Mouse (Mus musculus) gastrocnemius, postnatal 4 days (tissue): ENCODE data around the gene Ccdc92. TPM values are rescaled to one million over a fixed set of nuclear protein-coding genes. Genes with fewer than 3 reads are reported as not detected.
A peak's percentile ranks its signal among the peaks of the same experiment; 100 is the strongest.

ENCODE experiments used
- DNase-seq, 2 experiments: peaks; one replicate each; pipeline ENCODE4 v3.0.0; 2021 to 2022; ENCODE audit warnings: low spot score in 2 of 2, mixed read lengths in 2 of 2
- long read RNA-seq, 2 experiments: library from polyadenylated mRNA; stranded (forward); transcript quantifications; one replicate each; pipeline ENCODE4 v2.0.0; 2021
- total RNA-seq, 2 experiments: library from RNA; stranded (reverse); gene quantifications; 2 replicates each; pipeline ENCODE4 v1.2.3; 2021

Gene Ccdc92
- under 1 TPM; 0.49 to 0.60 TPM for total RNA-seq
- long read RNA-seq, experiment 1, partial matches to known transcripts: 0 of 2 reads
- long read RNA-seq, experiment 1, other reads (novel, unspliced or antisense): 0 of 2 reads
- long read RNA-seq, experiment 2: 0 reads

- peak; percentile 95 to 96 for DNase-seq
Observed at GRCm38 (mm10) chr5:124862013-124862866, at the start of gene Ccdc92, which contains the start of gene Zfp664. TSS of gene Ccdc92 (minus strand) at chr5:124862424. TSS of gene Zfp664 (plus strand) at chr5:124862691.

GRCm38 (mm10) chr5:124908860-124909259 is 46.6 kb upstream of the Ccdc92 start:
- peak; percentile 62 to 83 for DNase-seq

DNA sequence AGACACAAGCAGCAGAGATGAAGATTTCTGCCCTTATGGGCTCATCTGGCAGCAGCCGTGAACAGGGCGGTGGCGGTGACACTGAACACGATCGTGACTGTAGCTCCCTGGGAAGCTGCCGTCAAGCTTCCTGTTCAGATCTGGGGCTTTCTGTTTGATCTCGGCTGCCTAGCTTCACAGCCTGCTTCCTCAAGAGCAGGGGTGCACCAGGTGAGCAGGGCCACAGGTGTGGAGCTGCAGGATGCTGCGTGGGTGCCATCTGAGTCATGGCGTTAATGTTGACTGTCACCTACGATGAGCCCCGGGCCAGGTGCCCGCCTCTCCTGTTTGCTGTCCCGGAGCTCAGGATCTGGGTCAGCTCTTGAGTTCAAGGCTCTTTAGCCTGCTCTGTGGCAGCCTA is 44.7 kb upstream of the Ccdc92 start:
- no peak for DNase-seq

DNA sequence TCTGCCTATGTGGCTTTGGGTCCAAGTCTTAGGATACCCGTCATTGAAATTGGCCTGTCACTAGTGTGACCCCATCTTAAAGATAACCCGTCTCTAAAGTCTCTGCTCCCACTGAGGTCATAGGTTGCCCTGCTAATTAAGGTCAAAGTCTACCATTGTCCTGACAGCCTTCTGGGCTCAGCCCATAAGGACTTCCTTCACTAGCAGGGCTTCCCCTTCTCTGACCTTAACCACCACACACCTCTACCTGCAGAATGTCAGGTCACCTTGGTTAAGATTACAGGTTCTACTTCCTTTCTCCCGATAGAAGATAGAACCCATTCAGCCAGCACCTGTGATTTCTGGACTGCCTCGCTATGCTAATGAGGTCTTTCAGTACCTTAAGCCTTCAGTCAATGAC is 41.6 kb upstream of the Ccdc92 start:
- no peak for DNase-seq

DNA sequence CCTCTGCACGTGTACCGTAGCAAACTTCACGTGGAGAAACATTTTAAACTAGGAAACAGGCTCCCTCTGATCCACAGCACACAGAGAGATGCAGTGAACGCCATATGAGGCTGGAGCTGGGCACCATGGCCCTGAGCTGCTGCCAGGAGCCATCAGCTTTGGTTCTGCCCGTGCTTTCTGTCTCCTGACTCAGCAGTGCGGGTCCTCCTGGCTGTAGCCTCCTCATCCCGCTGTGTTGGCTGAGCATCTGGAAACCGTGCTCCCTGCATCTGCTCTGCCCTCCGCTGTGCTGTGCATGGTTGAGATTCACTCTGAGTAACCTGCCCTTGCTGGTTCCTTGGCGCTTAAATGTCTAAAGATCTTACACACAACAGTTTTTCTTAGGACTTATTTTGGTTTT is 40.0 kb upstream of the Ccdc92 start:
- DNase-seq: no peak

DNA sequence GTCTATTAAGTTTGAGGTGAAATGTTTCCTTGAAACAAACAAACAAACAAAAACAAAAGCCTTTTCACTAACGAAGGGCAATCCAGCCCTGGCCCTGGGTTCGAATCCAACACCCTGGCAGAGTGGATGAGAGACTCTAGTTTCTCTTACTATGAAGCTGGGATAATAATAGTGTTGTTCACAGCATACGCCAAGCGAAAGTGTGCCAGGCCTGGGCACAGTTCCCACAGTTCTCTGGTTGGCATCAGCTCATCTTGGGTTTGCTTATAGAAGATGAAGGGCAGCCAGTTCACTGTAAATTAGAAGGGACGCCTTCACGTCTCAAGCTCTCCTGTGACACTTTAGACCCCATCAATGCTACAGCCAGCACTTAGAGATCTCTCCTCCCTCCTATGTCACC is 39.5 kb upstream of the Ccdc92 start:
- no peak for DNase-seq

DNA sequence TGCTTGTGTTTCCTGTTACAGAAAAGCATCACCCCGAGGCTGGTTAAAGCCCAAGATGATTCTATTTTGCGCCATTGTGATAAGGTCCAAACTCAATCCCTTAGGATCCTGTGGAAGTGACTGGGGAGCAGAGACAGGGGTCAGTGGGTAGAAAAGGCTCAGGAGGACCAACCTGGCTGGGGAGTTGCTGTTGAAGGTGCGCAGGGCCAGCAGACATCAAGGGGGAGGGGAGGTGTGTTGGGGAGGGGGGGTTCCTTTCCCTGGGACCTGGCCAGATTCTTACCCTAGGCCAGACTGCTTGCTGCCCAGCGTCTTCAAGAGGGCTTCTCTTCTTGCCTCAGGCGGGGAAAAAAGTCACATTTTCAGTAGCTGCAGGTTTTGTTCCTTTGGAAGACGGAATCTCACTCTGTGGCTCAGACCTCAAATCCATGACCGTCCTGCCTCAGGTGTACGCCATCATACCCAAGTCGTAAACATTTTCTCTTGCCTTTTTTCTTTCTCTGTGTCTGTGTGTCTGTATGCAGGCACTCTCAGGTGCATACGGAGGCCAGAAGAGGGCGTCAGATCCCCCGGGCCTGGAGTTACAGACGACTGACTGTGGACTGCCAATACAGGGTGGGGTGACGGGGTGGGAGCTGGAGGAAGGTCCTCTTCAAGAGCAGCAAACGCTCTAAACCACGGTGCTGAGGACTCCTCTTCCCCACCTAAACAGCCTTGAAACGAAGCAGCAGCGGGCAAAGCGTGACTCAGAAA is 38.7 kb upstream of the Ccdc92 start:
- DNase-seq: no peak

DNA sequence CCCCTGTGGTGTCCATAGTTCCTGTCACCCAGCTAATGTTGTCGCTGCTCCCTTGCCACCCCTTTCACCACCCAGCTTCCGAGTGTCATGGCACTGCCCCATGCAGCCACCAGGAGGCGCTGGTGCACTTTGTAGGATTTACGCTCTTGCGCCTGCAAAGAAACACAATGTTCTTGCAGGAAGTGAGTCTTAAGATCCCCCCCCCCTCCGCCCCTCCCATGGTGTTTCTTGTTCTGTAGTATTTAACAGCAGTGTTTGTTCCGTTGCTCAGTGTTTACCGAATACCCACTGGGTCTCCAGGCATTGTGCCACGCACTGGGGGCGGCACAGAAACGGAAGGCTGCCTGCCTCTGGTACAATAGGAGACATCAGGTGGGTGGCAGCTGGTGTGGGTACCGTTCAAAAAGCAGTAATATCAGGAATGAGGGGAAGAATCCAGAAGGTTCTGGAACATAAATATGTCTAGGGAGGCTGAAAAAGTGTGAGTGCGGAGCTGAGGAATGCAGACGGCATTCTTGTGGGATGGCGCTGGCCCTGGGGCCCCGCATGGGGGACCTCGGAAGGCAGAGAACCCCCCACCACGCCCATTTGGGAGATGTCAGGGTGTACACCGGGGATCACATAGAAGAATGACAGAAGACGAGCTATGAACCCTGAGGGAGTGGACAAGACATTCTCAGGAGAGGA is 37.9 kb upstream of the Ccdc92 start:
- peak; percentile 73 to 84 for DNase-seq

DNA sequence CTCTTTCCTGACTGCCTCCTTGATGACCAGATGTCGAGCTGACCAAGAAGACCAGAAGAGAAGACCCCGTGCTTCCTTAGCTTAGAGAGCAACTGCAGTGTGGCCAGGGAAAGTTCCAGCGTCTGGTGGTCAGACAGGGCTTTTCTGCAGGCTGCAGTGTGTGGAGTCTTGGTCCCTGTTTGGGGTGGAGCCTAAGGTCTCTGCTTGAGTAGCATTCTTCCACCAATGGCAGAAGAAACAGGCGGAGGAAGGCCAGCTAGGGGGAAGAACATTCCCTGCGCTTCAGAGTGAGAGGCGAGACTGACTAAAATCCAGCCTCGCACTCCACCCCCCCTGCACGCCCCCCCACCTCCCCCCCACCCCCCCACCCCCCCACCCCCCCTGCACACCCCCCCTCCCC is 33.9 kb upstream of the Ccdc92 start:
- DNase-seq: no peak

GRCm38 (mm10) chr5:124891921-124892370 is 29.7 kb upstream of the Ccdc92 start:
- peak in 1 of 2 experiments; percentile 37 for DNase-seq

GRCm38 (mm10) chr5:124888661-124889060 is 26.4 kb upstream of the Ccdc92 start:
- DNase-seq: no peak

DNA sequence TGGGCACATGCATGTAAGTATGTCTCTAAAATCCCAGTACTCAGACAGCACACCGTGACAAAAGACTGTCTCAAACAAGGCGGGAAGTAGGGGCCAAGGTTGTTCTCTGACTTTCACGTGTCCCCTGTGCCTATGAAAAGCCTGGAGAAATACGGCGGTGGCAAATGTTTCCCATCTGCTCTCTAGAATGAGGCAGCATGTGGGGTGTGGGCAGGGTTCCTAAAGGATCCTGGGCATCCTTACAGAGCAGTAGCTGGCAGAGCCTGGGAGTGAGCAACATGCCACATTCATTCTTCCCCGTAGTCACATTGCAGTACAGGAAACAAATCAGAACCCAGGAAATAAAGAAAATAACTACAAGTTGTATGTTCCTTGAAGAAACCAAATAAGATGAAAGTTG is 21.7 kb upstream of the Ccdc92 start:
- no peak for DNase-seq

DNA sequence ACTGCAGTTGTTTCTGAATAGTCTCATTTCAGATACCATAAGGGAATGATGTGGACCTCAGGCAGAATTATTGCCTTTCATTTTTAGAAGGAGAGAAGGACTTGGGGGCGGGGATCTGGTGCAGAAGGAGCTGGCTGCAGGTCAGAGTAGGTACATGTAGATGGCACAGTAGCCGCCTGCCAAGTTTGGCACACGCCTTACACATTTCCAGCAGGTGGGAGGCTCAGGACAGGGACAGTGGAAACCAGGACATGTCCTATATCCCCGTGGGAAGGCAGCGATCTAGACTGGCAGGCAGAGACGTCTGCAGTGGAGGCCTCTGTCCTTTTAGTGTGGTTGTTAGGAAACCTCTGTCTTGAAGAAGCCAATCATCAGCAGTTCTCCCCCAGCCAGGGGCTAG is 17.6 kb upstream of the Ccdc92 start:
- no peak for DNase-seq

DNA sequence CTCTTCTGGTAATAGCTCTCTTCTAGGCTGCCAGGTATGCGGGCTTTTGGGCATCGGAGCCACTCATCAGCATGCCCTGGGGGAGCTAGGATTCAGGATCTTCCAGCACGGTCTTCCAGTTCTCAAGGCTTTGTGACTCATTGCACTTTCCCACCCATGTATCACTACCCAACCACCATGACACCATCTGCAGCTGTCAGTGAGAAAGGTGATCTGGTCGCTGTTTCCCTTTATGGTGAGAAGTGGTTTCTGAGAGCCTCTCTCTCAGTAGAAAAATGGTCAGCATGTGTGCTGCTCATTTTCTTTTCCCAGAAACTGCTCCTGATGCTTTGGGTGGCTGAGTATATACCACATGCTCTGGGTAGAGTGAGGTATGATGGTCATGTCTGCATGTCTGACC is 17.0 kb upstream of the Ccdc92 start:
- no peak for DNase-seq

GRCm38 (mm10) chr5:124873890-124874601 is 11.8 kb upstream of the Ccdc92 start:
- DNase-seq: no peak

DNA sequence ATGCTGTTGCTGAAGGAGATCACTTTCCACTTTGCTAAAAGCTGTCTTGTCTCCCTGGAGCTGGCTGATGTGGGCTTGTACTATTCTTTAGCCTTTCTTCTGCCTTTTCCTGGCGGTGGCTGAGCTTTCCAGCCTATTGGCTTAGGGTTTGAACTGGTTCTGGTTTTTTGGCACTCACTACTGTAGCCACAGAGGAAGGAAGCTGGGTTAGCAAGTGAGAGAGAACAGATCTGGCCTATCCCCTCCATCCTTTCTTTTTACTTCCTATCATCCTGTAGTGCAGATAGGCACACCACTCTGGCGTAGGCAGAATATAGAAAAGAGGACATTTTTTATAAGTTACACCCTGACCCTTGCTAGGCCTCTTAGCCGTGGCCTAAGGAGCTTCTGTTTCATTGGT is 10.9 kb upstream of the Ccdc92 start:
- DNase-seq: no peak

DNA sequence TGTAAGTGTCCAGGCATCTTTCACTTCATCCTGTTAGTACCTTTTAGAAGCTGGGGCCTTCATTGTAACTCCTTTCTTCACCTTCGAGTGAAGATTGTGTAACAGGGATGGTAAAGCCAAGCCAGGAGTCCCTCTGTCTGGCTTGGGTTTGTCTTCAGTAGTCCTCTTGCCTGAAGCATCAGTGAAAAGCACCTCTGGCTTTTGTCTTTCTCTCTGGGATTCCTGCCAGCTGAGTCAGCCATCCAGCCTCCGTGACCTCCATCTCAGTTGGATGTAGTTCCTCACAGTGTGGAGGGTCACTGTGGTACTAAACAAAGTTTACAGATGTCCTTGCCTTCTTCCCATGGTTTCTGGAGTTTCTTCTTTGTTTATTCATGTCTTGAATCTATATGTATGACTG is 9.8 kb upstream of the Ccdc92 start:
- no peak for DNase-seq

GRCm38 (mm10) chr5:124868981-124869380 is 6.8 kb upstream of the Ccdc92 start:
- DNase-seq: peak in 1 of 2 experiments; percentile 46

- peak; percentile 39 to 52 for DNase-seq
Observed at GRCm38 (mm10) chr5:124862871-124863741, 882 bp upstream of the Ccdc92 start.

DNA sequence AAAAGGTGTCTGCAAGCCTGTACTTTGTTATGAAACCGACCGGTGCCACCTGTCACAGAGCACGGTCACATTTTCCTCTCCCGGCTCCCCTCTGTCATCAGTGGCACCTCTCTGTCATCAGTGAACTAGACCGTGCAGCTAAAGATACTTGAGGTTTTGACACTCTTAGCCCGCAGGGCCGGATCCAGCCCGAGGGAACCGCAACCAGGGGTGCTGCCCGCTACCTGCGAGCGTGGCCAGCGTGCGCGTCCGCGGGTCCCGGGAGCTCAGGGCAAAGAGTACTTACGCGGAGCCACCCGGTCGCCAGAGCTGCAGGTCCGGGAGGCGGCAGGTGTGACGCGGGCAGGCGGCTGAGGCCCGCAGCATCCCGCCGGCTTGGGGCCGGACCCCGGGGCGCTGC is 761 bp downstream of the Ccdc92 start:
- no peak for DNase-seq
